Mouse (Mus musculus): ENCODE data around the gene Nup160.

Nup160 gene

DNA sequence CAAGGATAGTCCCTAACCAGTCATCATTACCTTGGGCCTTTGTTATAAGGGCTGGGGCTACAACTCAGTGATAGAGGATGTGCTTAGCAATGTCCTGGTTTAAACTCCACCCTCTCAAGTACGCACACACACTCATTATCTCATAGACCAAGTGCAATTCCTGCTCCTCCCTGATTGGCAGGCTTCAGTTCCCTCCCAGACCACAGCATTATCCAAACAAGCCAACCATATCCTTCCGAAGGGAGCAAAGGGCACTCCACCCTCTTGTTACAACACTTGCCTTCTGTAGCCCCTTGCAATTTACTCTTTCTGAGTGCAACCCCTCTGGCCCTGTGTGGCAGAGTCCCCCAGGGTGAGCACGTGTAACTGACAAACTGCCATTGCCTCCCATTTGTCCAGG lies 15.6 kb upstream of the Nup160 start:
- no peak for DNase-seq (ENCODE audit: low read depth, low spot score)

DNA sequence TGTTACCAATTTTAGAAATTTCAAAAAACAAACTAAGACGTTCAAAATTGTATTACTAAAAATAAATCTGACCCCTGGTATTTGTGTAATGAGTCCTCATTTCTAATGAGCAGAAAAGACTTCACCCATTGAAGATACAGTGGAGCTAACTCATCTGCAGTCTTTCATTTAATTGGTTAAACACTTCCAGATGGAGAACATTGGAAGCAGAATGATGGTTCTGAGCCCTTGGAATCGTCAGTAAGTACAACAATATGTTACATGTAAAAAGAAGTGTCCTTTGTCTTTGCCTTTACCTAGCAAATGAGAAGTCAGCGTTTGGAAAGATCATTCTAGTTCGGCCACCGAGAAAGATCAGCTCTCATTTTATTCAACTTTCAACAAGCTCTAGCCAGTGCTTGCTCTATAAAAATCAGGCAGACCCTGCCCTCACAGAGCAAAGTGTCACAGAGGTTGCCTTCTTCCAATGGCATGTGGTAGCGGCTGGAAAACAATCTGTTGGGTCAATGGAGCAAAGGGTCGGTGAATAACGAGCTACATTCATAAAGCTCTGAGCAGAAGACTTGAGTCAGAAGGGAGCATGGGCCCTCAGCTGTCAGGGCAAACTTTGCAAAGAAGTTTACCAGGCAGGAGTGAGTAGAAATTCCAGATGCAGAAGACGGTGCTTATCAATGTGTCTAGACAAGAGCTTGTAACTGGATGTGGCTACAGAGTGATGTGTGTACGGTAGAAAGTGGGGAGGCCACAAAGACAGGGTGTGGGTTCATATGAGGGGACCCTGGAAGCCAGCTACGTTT lies 10.2 kb upstream of the Nup160 start:
- peak; percentile 27 for DNase-seq (ENCODE audit: low read depth, low spot score)

DNA sequence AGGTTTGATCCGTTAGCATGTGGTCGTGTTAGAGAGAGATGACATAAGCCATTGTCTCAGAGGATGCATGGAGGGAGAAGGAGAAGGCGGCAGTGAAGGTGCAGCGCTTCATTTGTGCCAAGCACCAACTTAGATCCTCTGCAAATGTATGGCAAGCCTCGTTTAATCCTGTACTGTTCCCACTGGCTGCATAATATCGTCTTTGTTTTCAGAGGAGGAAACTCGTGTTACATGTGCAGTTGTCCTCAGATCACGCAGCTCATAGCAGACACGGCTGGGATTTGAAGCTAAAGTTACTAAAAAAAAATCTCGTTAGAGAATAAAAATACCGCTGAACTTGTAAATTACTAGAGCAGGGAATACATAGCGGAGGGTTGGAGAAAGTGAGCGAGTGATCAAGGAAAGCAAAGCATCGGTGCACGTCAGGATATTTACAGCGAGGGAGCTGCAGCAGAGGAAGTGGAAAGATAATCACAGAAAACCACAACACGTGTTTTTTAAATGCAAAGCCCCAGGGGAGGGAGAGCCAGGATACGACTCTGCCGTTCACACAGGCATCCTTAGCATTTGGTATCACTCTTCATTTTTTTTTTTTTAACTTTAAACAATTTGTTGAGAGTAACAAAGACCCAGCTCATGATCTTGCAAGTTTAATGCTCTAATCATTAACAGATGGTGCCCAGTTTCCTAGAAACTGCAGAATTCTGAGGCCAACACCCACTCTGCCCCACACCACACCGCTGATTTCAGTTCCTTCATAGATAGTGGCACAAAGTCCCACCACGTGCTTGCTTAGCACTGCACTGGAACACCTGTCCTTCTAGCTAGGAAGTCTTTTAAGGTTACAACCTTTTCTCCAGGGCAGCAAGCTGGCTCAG lies 9.4 kb upstream of the Nup160 start:
- DNase-seq (ENCODE audit: low read depth, low spot score): peak; percentile 34

DNA sequence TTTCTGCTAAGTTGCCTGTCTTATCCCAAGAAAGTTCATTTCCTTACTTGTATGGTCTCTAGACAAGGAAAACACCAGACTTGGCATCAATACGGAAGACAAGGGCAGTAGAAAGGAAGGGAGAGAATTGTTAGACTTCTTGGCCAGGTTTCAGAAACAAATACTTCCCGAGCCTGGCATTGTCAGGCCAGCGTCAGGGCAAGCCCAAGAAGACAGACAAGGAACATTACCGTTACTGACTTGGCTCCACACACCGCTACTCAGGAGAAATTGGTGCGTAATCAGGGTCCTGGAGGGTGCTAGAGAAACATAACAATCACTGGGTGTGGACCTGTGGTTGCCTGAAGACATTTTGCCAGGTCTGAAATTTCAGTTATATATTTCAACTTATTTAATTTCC lies 6.7 kb upstream of the Nup160 start:
- no peak for DNase-seq (ENCODE audit: low read depth, low spot score)

DNA sequence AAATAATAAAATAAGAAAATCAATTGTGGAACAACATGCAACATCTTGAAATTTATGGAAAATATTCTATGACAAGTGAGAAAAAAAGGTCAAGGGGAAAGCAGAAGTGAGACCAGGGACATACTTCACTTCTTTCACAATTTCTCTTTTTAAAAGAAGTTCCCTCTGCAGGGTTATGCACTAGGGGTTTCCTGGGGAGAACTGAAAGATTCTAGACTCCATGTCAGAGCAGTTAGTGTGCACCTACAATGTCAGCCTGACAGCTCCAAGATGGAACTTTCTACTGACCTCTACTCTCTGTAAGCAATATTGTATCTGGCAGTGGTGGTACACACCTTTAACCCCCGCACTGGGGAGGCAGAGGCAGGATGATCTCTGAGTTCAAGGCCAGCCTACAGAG lies 3.7 kb upstream of the Nup160 start:
- no peak for DNase-seq (ENCODE audit: low read depth, low spot score)

DNA sequence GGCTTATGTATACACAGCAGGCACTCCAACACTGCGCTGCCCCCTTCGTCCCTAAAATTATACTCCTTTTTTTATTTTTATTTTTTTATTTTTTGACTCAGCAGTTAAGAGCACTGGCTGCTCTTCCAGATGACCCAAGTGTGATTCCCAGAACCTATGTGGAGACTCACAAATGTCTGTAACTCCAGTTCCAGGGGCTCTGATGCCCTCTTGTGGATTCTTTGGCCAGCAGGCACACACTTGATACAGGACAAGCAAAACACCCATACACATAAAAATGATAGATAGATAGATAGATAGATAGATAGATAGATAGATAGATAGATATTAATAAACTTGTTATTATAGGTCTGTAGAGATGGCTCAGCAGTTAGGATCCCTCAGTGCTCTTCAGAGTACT lies 2.5 kb upstream of the Nup160 start:
- no peak for DNase-seq (ENCODE audit: low read depth, low spot score)

DNA sequence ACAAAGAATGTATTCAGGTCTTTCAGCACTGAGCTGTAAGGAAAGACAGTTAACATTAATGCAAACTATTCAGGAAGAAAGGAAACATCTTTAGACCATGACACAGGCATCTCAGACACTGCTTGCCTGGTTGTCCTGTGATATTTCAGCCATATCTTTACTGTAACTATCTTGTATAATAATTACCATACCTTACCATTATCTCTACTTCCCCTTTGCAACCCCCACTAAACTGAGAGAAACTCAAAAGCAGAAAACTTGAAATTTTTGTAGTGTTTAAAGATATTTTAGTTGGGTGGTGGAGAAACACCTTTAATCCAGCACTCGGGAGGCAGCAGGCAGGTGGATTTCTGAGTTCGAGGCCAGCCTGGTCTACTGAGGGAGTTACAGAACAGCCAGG lies 1.5 kb upstream of the Nup160 start:
- no peak for DNase-seq (ENCODE audit: low read depth, low spot score)

DNA sequence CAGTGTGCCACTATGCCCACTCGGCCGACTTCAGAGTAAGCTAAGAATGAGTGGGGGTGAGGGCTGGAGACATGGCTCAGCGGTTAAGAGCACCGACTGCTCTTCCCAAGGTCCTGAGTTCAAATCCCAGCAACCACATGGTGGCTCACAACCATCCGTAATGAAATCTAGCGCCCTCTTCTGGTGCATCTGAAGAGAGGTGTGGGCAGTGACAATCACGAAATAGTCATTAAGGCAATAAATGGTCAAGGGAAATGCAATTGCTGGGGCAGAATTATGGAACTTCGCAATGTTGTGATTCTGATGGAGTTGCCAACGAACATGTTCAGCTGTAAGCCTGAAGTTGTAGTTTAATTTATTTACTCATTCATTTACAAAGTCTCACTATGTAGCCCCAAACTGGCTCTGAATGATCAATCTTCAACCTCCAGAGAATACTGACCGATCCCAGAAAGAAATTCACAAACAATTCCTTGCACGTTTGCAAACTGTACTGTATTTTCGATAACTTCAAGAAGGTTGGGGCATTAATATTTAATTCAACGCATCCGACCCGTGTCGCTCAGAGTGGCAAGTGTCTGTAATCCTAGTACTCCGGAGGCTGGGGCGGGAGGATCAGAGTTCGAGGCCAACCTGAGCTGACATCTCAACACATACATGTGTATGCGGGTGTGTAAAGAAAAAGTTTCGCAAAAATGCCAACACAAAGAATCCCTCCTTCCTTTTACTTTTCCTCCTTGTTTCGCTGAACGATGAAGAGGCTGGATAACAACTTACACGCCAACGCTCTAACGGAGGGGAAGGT lies 1.4 kb downstream of the Nup160 start:
- DNase-seq (ENCODE audit: low read depth, low spot score): peak; percentile 11

DNA sequence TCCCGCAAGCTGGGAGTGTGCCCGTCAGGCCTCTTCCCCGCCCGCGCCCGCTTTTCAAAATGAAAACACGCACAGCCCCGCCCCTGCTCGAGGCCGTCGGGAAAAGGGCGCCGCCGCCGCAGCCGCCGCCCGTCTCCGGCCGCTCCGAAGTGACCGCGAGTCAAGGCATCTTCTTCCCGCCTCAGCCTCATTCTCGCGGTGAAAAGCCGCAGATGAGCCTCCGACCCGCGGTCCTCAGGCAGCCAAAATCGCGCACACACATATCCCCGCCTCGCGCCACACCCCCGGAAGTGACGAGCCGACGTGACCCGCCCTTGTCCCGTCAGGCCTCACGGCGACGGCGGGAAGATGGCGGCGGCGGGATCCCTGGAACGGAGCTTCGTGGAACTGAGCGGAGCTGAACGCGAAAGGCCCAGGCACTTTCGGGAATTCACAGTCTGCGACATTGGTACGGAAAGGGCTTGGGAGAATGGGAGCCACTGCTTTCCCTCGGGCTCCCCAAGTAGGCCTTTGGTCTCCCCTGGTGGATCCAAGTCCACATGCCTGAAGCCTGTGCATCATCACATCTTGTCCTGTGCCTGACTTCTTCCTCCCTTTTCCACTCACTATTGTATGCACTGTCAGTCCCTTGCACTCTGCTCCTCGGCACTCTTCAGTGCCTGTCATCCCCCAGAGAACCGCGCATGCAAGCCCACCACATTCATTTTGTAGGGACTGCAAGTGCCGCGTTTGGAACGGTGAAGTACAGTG lies 2.2 kb downstream of the Nup160 start:
- DNase-seq (ENCODE audit: low read depth, low spot score): peak; percentile 94

DNA sequence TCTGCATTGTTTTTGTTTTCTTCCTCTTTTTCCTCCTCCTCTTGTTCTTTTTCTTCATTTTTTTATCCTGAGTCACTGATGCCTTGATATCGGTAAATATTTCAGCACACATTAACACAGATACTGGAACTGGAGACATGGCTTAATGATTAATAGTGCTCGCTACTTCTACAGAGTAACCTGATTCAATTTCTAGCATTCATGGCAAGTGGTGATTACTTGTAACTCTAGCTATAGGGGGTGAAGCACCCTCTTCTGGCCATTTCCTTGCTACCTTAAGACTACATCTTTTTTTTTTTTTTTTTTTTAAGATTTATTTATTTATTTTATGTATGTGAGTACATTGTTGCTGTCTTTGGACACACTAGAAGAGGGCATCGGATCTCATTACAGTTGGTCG lies 23.9 kb downstream of the Nup160 start:
- no peak for DNase-seq (ENCODE audit: low read depth, low spot score)

DNA sequence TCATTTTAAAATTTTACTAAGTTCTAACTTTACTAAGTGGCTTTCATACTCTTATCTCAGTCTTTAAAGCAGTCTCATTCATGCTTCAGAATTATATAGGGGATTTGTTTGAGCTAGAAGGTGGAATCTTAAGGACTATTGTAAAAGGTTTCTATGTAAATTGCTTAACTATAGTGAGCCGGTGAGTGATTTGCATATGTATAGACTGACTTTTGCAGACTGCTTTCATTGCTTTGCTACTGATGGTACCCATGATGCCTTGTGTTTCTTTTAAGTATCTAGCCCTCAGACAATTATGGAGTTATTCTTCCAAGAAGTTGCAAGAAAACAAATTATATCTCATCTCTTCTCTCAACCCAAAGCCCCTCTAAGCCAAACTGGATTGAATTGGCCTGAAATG lies 31.5 kb downstream of the Nup160 start:
- no peak for DNase-seq (ENCODE audit: low read depth, low spot score)

DNA sequence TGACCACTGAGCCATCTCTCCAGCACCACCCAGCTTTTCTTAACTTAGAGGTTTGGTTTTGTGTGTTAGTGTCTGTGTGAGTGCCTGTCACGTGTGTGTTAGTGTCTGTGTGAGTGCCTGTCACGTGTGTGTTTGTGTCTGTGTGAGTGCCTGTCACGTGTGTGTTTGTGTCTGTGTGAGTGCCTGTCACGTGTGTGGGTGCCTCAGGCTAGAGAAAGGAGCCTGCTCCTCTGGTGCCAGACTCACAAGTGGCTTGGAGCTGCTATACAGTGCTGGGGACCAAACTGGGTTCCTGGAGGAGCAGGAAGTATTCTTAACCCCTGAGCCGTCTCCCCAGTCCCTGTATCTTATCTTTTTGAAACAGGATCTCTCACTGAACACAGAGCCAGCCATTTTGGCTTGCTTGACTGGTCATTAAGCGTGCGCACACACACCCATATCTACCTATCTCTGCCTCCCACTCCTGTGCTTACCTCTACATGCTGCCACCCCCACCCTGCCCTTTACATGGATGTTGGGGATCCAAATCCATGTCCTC lies 38.6 kb downstream of the Nup160 start:
- no peak for DNase-seq (ENCODE audit: low read depth, low spot score)

DNA sequence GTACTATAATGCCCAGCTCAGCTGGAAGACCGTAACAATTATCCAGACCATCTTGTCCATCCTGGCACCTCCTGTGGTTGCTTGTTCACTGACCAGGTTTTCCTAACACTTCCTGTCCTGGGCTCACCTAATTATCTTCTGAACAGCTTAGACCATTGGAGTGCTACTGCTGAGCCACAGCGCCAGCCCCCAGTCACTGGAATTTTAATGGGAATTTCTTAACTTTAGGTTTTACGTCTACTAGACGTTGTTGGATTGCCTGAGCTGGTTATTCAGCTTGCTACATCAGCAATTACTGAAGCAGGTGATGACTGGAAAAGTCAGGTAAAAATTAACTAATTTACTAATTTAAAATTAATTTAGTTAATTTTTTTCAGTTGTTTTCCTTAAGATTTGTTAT lies 40.4 kb downstream of the Nup160 start:
- DNase-seq (ENCODE audit: low read depth, low spot score): no peak

DNA sequence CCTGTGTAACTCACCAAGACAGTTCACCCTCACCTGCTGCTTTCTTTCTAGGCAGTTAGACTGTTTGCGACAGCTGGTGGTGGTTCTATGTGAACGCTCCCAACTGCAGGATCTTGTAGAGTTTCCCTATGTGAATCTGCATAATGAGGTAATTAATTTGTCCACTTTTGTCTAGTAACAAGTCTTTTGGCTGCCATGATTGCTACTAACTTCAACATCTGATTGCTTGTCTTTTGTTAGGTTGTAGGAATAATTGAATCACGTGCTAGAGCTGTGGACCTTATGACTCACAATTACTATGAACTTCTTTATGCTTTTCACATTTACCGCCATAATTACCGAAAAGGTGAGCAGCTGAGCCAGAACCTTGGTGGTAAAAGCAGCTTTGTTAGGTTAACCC lies 40.9 kb downstream of the Nup160 start:
- no peak for DNase-seq (ENCODE audit: low read depth, low spot score)

DNA sequence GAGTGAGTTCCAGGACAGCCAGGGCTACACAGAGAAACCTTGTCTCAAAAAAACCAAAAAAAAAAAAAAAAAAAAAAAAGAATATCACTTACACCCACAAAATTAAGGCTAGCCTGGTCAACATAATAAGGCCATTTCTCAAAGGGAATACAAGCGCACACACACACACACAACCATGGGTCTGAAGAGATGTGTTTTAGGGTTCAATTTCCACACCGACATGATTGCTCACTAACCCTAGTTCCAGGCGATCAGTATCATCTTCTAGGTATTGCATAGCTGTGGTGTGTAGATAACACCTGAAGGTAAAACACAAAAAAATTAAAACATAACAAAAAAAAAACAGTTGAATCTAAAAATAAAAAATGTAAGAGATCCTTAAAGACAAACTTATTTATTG lies 49.8 kb downstream of the Nup160 start:
- DNase-seq (ENCODE audit: low read depth, low spot score): no peak

DNA sequence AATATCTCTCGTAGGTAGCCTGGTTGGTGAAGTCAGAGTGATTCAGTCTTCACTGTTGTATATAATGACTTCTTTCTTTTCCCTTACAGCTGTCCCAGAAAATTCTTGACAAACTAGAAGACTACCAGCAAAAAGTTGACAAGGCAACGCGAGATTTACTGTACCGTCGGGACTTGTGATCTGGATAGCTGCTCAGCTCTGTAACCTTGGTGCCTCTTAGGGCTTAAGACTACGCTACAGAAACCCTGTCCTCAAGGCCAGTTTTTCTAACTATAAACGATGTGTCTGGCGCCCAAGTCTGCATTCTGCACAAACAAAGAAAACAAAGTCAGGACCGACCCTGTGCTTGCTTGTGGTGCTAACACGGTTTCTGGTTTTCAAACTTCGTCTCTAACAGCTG lies 58.3 kb downstream of the Nup160 start:
- no peak for DNase-seq (ENCODE audit: low read depth, low spot score)

DNA sequence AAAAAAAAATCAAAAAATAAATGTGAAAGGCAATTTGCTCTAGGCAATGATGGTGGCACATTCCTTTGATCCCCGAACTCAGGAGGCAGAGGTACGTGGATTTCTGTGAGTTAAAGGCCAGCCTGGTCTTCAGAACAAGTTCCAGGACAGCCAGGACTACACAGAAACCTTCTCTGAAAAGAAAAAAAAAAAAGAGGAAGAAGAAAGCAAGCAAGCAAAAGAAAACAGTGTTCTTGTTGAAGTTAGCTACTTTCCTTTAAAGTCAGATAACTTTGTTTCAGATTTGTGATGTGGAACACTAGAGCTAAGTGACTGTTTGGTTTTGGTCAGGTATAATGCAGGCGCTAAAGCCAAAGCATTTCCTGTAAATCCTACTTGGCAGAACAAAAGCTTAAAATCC lies 61.8 kb downstream of the Nup160 start:
- DNase-seq (ENCODE audit: low read depth, low spot score): no peak

DNA sequence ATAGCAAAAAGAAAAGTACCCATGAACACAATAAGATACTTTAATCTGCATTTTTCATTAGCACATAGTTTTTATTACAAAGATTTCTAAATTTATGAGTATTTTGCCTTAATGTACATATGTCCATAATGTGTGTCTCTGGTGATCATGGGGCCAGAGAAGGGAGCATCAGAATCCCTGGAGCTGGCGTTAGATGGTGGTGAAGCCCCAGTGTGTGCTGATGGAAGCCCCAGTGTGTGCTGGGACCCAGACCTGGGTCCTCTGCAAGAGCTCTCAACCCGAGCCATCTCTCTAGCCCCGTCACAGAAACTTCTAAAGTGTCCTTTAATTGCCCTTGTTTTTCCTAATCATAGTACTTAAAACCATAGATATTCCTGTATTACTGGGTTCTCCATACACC lies 62.3 kb downstream of the Nup160 start:
- DNase-seq (ENCODE audit: low read depth, low spot score): no peak

DNA sequence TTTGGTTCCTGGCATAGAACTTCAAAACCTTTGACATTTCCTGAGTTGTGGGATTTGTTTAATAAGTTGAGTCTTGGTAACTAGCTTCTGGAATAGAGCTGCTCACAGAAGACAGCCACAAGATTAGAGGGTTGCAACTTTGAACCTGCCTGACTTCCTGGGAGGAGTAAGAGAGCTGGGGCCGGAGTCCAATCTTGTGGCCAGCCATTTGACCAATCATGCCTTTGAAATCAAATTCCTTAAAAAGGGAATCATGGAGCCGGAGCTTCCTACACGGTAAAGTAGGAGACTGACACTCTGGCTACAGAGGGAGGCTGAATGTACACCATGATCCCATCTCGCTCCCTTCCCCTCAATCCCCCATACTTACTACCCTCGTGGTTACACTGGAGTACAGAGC lies 62.9 kb downstream of the Nup160 start:
- no peak for DNase-seq (ENCODE audit: low read depth, low spot score)

DNA sequence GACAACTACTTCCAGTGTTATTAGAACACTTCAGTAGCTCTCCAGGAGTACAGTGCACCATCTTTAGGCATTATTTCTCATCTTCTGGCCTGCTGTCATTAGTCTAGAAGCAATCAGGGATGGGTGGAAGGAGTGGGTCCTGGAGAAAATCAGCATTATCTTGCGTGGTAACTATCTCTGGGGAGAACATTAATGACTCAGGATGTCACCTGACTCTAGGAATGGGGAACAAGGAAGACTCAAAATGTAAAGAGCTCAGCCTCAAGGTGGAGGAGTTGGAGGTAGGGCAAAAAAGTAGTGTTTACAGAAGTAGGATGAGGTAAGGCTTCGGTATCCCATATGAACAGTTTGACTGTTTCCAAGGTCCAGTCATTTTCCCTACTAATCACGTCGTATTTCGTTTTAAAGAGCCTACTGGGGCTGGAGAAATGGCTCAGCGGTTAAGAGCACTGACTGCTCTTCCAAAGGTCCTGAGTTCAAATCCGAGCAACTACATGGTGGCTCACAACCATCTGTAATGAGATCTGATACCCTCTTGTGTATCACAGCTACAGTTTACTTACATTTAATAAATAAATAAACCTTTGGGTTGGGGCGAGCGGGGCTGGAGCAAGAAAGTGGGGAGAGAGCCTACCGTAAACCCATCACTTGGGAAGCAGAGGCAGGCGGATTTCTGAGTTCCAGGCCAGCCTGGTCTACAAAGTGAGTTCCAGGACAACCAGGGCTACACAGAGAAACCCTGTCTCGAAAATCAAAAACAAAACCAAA lies 67.5 kb downstream of the Nup160 start:
- DNase-seq (ENCODE audit: low read depth, low spot score): no peak

All from mesoderm, embryonic 11.5 days (tissue).